Mouse (Mus musculus) forebrain, embryonic 16.5 days (tissue): ENCODE measurements around the gene F13a1. TPM values are rescaled to one million over a fixed set of nuclear protein-coding genes. Genes with fewer than 3 reads are reported as not detected.

ENCODE experiments used
- ATAC-seq: fragments of 200-750 bp; cut with Nextera tagmentation; 2 replicates; pipeline ENCODE4 v1.8.0; 2017; ENCODE audit warnings: mild to moderate bottlenecking, moderate library complexity
- H3K27ac ChIP-seq: fragments of 300-500 bp; sonication (generic); 2 replicates; pipeline ENCODE4 v1.5.1; 2014; ENCODE audit warnings: low read length, control low read depth
- H3K27me3 ChIP-seq: fragments of 300-500 bp; sonication (generic); replicated peaks from 2 replicates; pipeline ENCODE4 v1.6.1; 2014; ENCODE audit warnings: low read length; ENCODE audit not compliant: control insufficient read depth, insufficient read depth
- H3K36me3 ChIP-seq: fragments of 300-500 bp; sonication (generic); 2 replicates; pipeline ENCODE4 v1.6.1; 2014; ENCODE audit not compliant: control insufficient read depth, insufficient read depth
- H3K4me1 ChIP-seq: fragments of 300-500 bp; sonication (generic); replicated peaks from 2 replicates; pipeline ENCODE4 v1.6.1; 2014; ENCODE audit warnings: low read length; ENCODE audit not compliant: control insufficient read depth, insufficient read depth
- H3K4me2 ChIP-seq: fragments of 300-500 bp; sonication (generic); 2 replicates; pipeline ENCODE4 v1.6.1; 2014; ENCODE audit warnings: mild to moderate bottlenecking, low read length, control low read depth
- H3K4me3 ChIP-seq: fragments of 300-500 bp; sonication (generic); replicated peaks from 2 replicates; pipeline ENCODE4 v1.5.1; 2014; ENCODE audit warnings: mild to moderate bottlenecking, low read length, control low read depth
- H3K9ac ChIP-seq: fragments of 300-500 bp; sonication (generic); replicated peaks from 2 replicates; pipeline ENCODE4 v1.6.1; 2014; ENCODE audit warnings: low read depth, low read length, control low read depth
- H3K9me3 ChIP-seq: fragments of 300-500 bp; sonication (generic); 2 replicates; pipeline ENCODE4 v1.6.1; 2016; ENCODE audit warnings: low read length; ENCODE audit not compliant: control insufficient read depth
- WGBS: fragments of 180-500 bp; shearing (Covaris S2); extraction: QIAGEN DNeasy Blood & Tissue Kit; methylation state at CpG from one replicate; pipeline ENCODE4 v1.1.7; 2014; 5-methylcytosine and 5-hydroxymethylcytosine counted together
- polyA plus RNA-seq: library from polyadenylated mRNA; unstranded; fragments of >200 nt; fragmentation: Nextera tagmentation; extraction: Ambion mirVana; gene quantifications from 2 replicates; pipeline ENCODE4 v1.2.1, GENCODE M21; 2015

Gene F13a1
- polyA plus RNA-seq, 1 experiment from 2014 or later = 11.3 TPM

DNA sequence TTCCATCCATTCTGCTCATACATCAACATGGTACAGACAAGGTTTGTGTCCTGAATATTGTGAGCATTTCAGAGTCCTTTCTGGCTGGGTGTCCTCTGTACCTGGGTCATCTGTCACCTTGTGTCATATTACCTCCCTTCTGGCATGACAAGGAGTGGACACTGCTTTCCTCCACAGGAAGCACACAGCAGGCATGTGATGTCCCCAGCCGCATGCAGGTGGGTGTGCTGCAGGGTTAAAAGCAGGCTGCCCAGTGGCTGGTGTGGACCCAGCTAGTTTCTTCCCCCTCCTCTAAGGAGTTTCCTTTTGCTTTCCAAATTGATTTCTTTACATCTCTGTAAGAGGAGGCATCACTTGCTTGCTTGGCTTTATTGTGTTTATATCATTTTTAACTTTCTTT, 146.6 kb downstream of the F13a1 start:
- ATAC-seq = peak; percentile 45; the same call in 1 of the 2 replicates
- H3K4me3 ChIP-seq = no peak overlapping the region
- H3K9me3 ChIP-seq = no peaks in the 10 kb centered on the region
- H3K9ac ChIP-seq = no peak overlapping the region
- no peak overlapping the region for H3K4me2 ChIP-seq
- H3K4me1 ChIP-seq = 0 out of 2 replicates have a peak, but pooled peaks cover 5% of the 10 kb centered on the region
- no peak overlapping the region for H3K27ac ChIP-seq
- H3K36me3 ChIP-seq = no peaks in the 10 kb centered on the region
- no peaks in the 10 kb centered on the region for H3K27me3 ChIP-seq
- WGBS = 23% methylated on average over 1 of the region's 1 CpGs

DNA sequence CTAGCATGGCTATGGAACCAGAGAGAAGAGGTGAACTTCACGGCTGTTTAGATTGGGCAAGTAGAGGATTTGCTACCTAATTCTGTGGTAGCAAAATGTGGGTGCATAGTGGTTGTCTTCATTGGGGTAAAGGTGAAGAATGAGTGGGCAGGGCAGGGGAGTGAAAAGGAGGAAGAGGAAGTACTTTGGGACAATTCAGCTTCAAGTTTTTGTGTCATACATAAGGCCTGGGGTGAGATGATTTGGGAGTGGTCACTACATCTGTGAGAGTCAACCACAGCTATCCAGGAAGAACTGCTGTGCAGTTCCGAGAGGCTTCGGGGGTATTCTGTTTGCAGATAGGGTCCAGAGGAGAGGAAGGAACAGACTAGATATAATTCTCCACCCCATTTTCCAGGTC, 148.4 kb downstream of the F13a1 start:
- Histone ChIP-seq H3K9me3 (no peaks in the 10 kb centered on the region), H3K27ac (no peak overlapping the region), H3K4me2 (no peak overlapping the region), H3K27me3 (no peaks in the 10 kb centered on the region), H3K36me3 (no peaks in the 10 kb centered on the region), H3K4me1 (0 out of 2 replicates have a peak, but pooled peaks cover 5% of the 10 kb centered on the region), H3K4me3 (no peak overlapping the region), H3K9ac (no peak overlapping the region)
- WGBS = 89% methylated on average over 3 of the region's 3 CpGs
- ATAC-seq = no peak

DNA sequence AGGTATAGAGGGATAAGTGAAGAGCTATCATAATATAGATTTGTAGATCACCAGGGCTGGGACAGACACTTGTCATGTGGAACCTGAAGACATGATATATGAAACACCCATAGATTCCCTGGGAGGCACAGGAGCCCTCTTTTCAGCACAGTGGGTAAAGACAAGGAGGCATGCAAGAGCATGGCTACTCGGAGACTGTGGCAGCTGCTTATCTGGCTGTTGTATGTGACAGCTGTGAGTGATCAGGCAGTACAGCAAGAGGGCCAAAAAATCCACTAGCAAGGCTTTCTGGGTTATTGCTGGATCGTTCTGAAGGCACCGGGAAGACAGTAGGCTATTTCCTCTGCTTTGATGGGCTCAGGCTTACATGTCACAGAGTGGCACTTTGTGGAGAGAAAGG, 149.0 kb downstream of the F13a1 start:
- Histone ChIP-seq H3K36me3 (no peaks in the 10 kb centered on the region), H3K27me3 (no peaks in the 10 kb centered on the region), H3K4me2 (no peak overlapping the region), H3K9ac (no peak overlapping the region), H3K9me3 (no peaks in the 10 kb centered on the region), H3K27ac (no peak overlapping the region), H3K4me3 (no peak overlapping the region), H3K4me1 (0 out of 2 replicates have a peak, but pooled peaks cover 5% of the 10 kb centered on the region)
- WGBS = 69% methylated on average over 3 of the region's 3 CpGs
- ATAC-seq = no peak

DNA sequence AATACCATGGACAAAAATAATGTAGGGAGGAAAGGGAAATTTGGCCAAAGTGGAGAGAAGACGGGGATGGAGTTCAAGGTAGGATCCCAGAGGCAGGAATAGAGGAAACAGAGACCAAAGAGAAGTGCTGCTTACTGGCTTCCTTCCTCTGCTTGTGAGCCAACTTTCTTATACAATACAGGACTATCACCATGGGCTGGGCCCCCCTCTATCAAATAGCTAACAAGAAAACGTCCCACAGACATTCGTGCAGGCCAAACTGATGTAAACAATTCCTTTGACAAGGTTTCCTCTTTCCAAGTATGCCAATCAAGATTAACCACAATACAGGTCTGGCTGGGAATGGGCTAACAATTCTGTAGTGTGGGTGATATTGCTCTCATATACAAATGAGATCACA, 154.0 kb downstream of the F13a1 start:
- no peak overlapping the region for H3K27ac ChIP-seq
- H3K4me3 ChIP-seq = no peak overlapping the region
- no peaks in the 10 kb centered on the region for H3K9me3 ChIP-seq
- H3K4me1 ChIP-seq = no peaks in the 10 kb centered on the region
- H3K4me2 ChIP-seq = no peak overlapping the region
- ATAC-seq = no peak; the same call in 1 of the 2 replicates
- no peak overlapping the region for H3K9ac ChIP-seq
- WGBS = 21% methylated on average over 3 of the region's 3 CpGs
- no peaks in the 10 kb centered on the region for H3K27me3 ChIP-seq
- no peaks in the 10 kb centered on the region for H3K36me3 ChIP-seq

DNA sequence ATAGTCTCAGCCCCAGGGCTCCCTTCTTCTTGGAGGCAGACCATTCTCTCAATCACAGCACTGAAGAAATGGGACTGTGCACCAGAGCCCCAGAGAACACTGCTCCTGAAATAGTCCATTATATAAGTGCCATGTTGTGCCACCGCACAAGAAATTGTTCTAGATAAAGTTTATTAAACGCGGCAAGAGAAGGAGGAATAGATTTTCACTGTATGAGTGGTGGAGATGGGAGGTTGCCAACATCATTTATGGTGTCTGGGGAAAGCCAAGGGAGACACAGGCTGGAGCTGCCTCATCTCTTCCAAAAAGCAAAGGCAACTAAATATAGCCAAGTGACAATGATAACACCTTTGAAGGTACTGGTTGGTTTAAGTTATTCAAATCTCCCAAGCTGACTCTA, 156.3 kb downstream of the F13a1 start:
- Histone ChIP-seq H3K4me3 (no peak overlapping the region), H3K36me3 (no peaks in the 10 kb centered on the region), H3K9ac (no peak overlapping the region), H3K4me1 (no peaks in the 10 kb centered on the region), H3K9me3 (no peaks in the 10 kb centered on the region), H3K4me2 (no peak overlapping the region), H3K27ac (no peak overlapping the region), H3K27me3 (no peaks in the 10 kb centered on the region)
- no peak for ATAC-seq
- 97% methylated on average over 3 of the region's 3 CpGs for WGBS

DNA sequence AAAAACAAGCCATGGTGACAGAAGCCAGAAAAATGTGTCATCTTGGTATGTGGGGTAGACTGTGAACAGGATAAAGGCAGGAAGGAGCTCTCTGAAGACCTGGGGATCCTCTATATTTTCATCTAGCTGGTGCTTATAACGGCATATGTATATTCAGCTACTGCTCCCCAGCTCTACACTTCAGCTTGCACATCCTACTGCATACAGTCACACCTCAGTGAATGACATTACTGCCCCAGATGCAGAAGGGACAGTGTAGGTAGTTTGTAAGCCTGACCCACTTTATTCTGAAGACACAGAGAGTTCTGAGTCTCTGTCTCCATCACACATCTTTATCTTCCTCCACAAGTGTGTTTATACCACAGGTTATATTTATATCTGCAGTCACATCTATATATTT, 157.8 kb downstream of the F13a1 start:
- Histone ChIP-seq H3K4me1 (0 out of 2 replicates have a peak, but pooled peaks cover 2% of the 10 kb centered on the region), H3K9me3 (no peaks in the 10 kb centered on the region), H3K27ac (no peak overlapping the region), H3K9ac (no peak overlapping the region), H3K27me3 (no peaks in the 10 kb centered on the region), H3K36me3 (no peaks in the 10 kb centered on the region), H3K4me3 (no peak overlapping the region), H3K4me2 (no peak overlapping the region)
- ATAC-seq = no peak
- 89% methylated on average over 1 of the region's 1 CpGs for WGBS

DNA sequence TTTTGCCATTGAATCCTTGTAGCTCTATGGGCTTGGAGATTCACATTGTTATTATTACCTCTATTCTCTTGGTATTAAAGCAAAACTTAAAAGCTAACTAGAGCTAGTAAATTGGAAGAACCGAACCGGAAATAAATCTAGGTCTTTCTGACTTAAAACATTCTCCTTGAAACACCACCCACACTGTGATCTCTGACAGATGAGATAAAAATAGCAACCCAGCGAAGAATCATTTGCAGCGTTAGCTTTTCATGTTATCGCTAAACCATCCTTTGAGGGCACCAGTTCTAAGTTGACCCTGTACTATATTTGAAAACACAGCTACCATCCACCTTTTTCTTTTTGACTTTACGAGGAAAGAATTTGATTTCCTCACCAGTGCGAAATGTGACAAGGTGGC, 164.1 kb downstream of the F13a1 start:
- 0 out of 2 replicates have a peak, but pooled peaks cover 2% of the 10 kb centered on the region for H3K4me1 ChIP-seq
- WGBS = 90% methylated on average over 7 of the region's 7 CpGs

DNA sequence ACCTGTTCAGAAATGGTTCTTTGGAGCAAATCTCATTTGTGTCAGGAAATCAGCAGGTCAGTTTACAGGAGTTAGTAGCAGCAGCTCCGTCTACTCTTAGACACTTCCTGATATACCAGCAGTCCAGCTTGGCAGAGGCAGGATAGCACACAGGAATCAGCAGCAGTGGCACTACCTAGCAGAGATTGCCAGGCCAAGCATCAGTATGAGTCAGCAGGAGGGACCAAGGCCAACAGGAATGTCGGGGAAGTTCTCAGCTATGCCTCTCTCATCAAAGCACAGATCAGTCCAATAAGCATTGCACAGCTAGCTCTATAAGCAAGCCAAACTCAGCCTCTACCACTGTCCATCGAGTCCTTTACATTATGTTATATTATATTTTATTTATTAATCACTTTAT, 210.9 kb downstream of the F13a1 start:
- H3K27ac ChIP-seq = no peak overlapping the region
- H3K27me3 ChIP-seq = no peaks in the 10 kb centered on the region
- no peak overlapping the region for H3K9ac ChIP-seq
- H3K36me3 ChIP-seq = no peaks in the 10 kb centered on the region
- no peak overlapping the region for H3K4me2 ChIP-seq
- whole genome bisulfite sequencing = 87% methylated on average over 3 of the region's 3 CpGs
- no peak overlapping the region for H3K4me3 ChIP-seq
- ATAC-seq = no peak
- no peaks in the 10 kb centered on the region for H3K4me1 ChIP-seq
- H3K9me3 ChIP-seq = no peaks in the 10 kb centered on the region

More for the DNA sequence above, 164.1 kb downstream of the F13a1 start:
- ATAC-seq = no peak
- no peak overlapping the region for H3K4me3 ChIP-seq
- H3K27me3 ChIP-seq = no peaks in the 10 kb centered on the region
- no peaks in the 10 kb centered on the region for H3K36me3 ChIP-seq
- H3K4me2 ChIP-seq = no peak overlapping the region
- H3K9ac ChIP-seq = no peak overlapping the region
- no peaks in the 10 kb centered on the region for H3K9me3 ChIP-seq
- H3K27ac ChIP-seq = no peak overlapping the region
